Mouse (Mus musculus) stomach, postnatal 0 days (tissue): ENCODE measurements at regions not wholly inside any gene's neighbourhood (a gene's known extent, or its start where the extent isn't known, plus 50 kb on each side); places are given as distances from the start of the nearest gene placed in this dataset.

Source experiments
- CTCF ChIP-seq: IDR thresholded peaks from 2 replicates; pipeline ENCODE4 v1.5.1; 2016; ENCODE audit warnings: antibody characterized with exemption, low read depth, mild to moderate bottlenecking, moderate library complexity
- EP300 ChIP-seq: optimal IDR thresholded peaks from 2 replicates; pipeline ENCODE3; 2016; ENCODE audit warnings: antibody characterized with exemption

DNA sequence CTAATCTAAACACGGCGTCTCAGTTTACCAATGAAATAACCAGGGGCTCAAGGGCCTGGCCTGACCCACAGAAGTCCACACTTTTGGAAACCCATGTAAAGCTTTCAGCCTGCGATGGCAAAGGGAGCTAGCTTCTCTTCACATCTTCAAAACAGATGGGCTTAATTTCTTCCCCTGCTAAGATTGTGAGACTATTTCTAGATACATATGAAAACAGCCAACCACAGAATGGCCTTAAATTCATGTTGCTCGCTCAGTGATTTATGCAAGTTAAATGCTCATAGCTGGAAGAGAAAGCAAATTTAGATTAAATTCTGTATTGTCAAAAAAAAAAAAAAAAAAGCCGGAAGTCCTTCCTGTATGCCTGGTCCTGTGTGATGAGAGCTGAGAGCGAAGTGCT is 53.2 kb upstream of the Epha4 start:
- TF ChIP-seq CTCF, result no peak
- no peak for TF ChIP-seq EP300
